Mouse (Mus musculus): ENCODE results near the gene Wapl. TPM values are rescaled to one million over a fixed set of nuclear protein-coding genes. Genes with fewer than 3 reads are reported as not detected.

The Wapl gene
- polyA plus RNA-seq, 1 experiment from 2014 or later = 16.8 TPM

DNA sequence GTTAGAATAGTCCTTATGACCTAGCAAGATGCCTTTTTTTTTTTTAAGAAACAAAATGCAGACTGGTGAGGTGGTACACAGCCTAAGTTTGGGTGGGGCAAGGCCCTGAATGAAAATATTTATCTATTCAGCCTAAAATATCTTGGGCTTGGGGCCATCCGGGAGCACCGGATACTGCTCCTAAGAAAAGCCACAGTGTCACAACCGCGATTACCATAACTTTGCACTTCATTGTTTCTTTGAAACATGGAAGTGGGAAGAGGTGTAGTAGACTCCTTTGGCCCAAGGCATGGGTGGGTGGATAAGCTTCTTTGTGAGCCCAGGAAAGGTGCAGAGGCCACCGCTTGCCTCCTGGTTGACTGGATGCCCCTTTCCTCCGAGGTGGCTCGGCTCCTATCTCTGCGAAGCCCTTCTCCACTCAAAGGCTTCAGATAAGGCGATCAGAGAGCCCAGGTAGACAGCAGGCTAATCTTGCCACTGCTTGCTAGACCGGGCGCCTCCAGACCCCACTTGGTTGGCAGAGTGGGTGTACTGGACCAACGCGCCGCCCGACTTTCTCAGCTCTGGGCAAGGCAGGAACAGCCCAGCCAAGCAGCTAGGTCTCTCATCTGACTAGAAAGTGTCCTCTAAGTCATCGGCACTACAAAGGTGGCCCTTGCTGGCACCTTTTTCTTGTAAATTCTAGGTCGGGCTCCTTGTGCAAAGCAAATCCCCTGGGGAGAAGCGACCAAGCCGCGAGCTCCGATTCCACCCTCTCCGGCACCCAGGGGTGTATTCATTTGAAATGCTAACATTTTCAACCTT, 12.7 kb upstream of the Wapl start:
- H3K4me2 ChIP-seq (replicated peaks) = peak overlapping the region; percentile 91
- H3K27me3 ChIP-seq (ENCODE audit: control insufficient read depth, insufficient read depth, low read length) = peaks cover 43% of the 10 kb centered on the region
- 12% methylated on average over 22 of the region's 22 CpGs for WGBS
- peak overlapping the region; percentile 41 for H3K4me3 ChIP-seq (replicated peaks; ENCODE audit: low read length)
- H3K4me1 ChIP-seq (replicated peaks; ENCODE audit: control insufficient read depth, insufficient read depth, low read length) = peaks cover 11% of the 10 kb centered on the region; the same call in 1 of the 2 replicates
- no peak for DNase-seq (ENCODE audit: low spot score)
- no peak for ATAC-seq (ENCODE audit: low FRiP score)
- no peaks in the 10 kb centered on the region for H3K36me3 ChIP-seq (replicated peaks; ENCODE audit: control insufficient read depth, insufficient read depth)
- H3K27ac ChIP-seq = no peak overlapping the region
- H3K9ac ChIP-seq = peak overlapping the region; percentile 55; the same call in 1 of the 2 replicates
- H3K9me3 ChIP-seq (ENCODE audit: control insufficient read depth, low read length) = no peaks in the 10 kb centered on the region

GRCm38 (mm10) chr14:34661621-34662477, 11.9 kb upstream of the Wapl start:
- H3K36me3 ChIP-seq (replicated peaks; ENCODE audit: control insufficient read depth, insufficient read depth) = no peaks in the 10 kb centered on the region
- H3K27ac ChIP-seq = no peak overlapping the region
- H3K9ac ChIP-seq = peak overlapping the region; percentile 55
- peaks cover 11% of the 10 kb centered on the region; the same call in 1 of the 2 replicates for H3K4me1 ChIP-seq (replicated peaks; ENCODE audit: control insufficient read depth, insufficient read depth, low read length)
- no peak; the same call in 1 of the 2 replicates for ATAC-seq (ENCODE audit: low FRiP score)
- H3K4me3 ChIP-seq (replicated peaks; ENCODE audit: low read length) = peak overlapping the region; percentile 41
- no peaks in the 10 kb centered on the region for H3K9me3 ChIP-seq (ENCODE audit: control insufficient read depth, low read length)
- DNase-seq (ENCODE audit: low spot score) = peak; percentile 34
- H3K4me2 ChIP-seq (replicated peaks) = peak overlapping the region; percentile 91
- H3K27me3 ChIP-seq (ENCODE audit: control insufficient read depth, insufficient read depth, low read length) = peaks cover 43% of the 10 kb centered on the region
- under 1% methylated on average over 39 of the region's 39 CpGs for WGBS

GRCm38 (mm10) chr14:34662478-34662826, 11.3 kb upstream of the Wapl start:
- H3K4me1 ChIP-seq (replicated peaks; ENCODE audit: control insufficient read depth, insufficient read depth, low read length) = peaks cover 11% of the 10 kb centered on the region; the same call in 1 of the 2 replicates
- no peak overlapping the region for H3K27ac ChIP-seq
- H3K9ac ChIP-seq = peak overlapping the region; percentile 55; the same call in 1 of the 2 replicates
- peak overlapping the region; percentile 41 for H3K4me3 ChIP-seq (replicated peaks; ENCODE audit: low read length)
- H3K4me2 ChIP-seq (replicated peaks) = peak overlapping the region; percentile 91
- ATAC-seq (ENCODE audit: low FRiP score) (no peak), DNase-seq (ENCODE audit: low spot score) (no peak)
- 6% methylated on average over 4 of the region's 4 CpGs for WGBS
- H3K36me3 ChIP-seq (replicated peaks; ENCODE audit: control insufficient read depth, insufficient read depth) = no peaks in the 10 kb centered on the region
- H3K9me3 ChIP-seq (ENCODE audit: control insufficient read depth, low read length) = no peaks in the 10 kb centered on the region
- peaks cover 43% of the 10 kb centered on the region for H3K27me3 ChIP-seq (ENCODE audit: control insufficient read depth, insufficient read depth, low read length)

DNA sequence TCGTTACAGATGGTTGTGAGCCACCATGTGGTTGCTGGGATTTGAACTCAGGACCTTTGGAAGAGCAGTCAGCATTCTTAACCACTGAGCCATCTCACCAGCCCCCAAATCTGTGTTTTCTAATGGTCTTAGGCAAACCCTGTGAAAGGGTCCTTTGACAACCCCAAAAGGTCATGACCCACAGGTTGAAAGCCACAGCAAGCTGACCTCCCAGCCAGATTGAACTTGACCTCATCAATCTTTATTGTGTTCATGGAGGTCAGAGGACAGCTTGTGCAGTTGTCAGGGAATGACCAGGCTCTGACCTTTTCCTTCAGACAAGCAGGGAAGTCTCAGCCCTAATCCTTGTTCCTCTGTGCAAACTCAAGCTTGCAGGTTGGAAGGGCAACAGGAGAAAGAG, 10.3 kb upstream of the Wapl start:
- no peak overlapping the region for H3K27ac ChIP-seq
- H3K27me3 ChIP-seq (ENCODE audit: control insufficient read depth, insufficient read depth, low read length) = peaks cover 43% of the 10 kb centered on the region
- ATAC-seq (ENCODE audit: low FRiP score) = no peak
- no peaks in the 10 kb centered on the region for H3K36me3 ChIP-seq (replicated peaks; ENCODE audit: control insufficient read depth, insufficient read depth)
- no peak overlapping the region for H3K4me3 ChIP-seq (replicated peaks; ENCODE audit: low read length)
- no peak overlapping the region for H3K4me2 ChIP-seq (replicated peaks)
- no peaks in the 10 kb centered on the region for H3K9me3 ChIP-seq (ENCODE audit: control insufficient read depth, low read length)
- DNase-seq (ENCODE audit: low spot score) = no peak
- H3K9ac ChIP-seq = no peak overlapping the region
- WGBS = 74% methylated on average over 1 of the region's 1 CpGs
- H3K4me1 ChIP-seq (replicated peaks; ENCODE audit: control insufficient read depth, insufficient read depth, low read length) = peaks cover 11% of the 10 kb centered on the region; the same call in 1 of the 2 replicates

GRCm38 (mm10) chr14:34669082-34669481, 4.6 kb upstream of the Wapl start:
- no peak for DNase-seq (ENCODE audit: low spot score)
- Histone ChIP-seq H3K9me3 (ENCODE audit: control insufficient read depth, low read length) (no peaks in the 10 kb centered on the region), H3K4me3 (replicated peaks; ENCODE audit: low read length) (no peak overlapping the region), H3K27me3 (ENCODE audit: control insufficient read depth, insufficient read depth, low read length) (no peaks in the 10 kb centered on the region), H3K36me3 (replicated peaks; ENCODE audit: control insufficient read depth, insufficient read depth) (no peaks in the 10 kb centered on the region), H3K9ac (no peak overlapping the region), H3K4me1 (replicated peaks; ENCODE audit: control insufficient read depth, insufficient read depth, low read length) (peaks cover 8% of the 10 kb centered on the region), H3K27ac (no peak overlapping the region), H3K4me2 (replicated peaks) (no peak overlapping the region)
- ATAC-seq (ENCODE audit: low FRiP score) = no peak
- WGBS = 67% methylated on average over 3 of the region's 3 CpGs

GRCm38 (mm10) chr14:34670256-34670655, 3.5 kb upstream of the Wapl start:
- Histone ChIP-seq H3K9me3 (ENCODE audit: control insufficient read depth, low read length) (no peaks in the 10 kb centered on the region), H3K36me3 (replicated peaks; ENCODE audit: control insufficient read depth, insufficient read depth) (no peaks in the 10 kb centered on the region), H3K4me2 (replicated peaks) (no peak overlapping the region), H3K27me3 (ENCODE audit: control insufficient read depth, insufficient read depth, low read length) (no peaks in the 10 kb centered on the region), H3K9ac (no peak overlapping the region), H3K27ac (no peak overlapping the region), H3K4me1 (replicated peaks; ENCODE audit: control insufficient read depth, insufficient read depth, low read length) (peaks cover 8% of the 10 kb centered on the region), H3K4me3 (replicated peaks; ENCODE audit: low read length) (no peak overlapping the region)
- ATAC-seq (ENCODE audit: low FRiP score) = no peak
- no peak for DNase-seq (ENCODE audit: low spot score)
- WGBS = 43% methylated on average over 2 of the region's 2 CpGs

DNA sequence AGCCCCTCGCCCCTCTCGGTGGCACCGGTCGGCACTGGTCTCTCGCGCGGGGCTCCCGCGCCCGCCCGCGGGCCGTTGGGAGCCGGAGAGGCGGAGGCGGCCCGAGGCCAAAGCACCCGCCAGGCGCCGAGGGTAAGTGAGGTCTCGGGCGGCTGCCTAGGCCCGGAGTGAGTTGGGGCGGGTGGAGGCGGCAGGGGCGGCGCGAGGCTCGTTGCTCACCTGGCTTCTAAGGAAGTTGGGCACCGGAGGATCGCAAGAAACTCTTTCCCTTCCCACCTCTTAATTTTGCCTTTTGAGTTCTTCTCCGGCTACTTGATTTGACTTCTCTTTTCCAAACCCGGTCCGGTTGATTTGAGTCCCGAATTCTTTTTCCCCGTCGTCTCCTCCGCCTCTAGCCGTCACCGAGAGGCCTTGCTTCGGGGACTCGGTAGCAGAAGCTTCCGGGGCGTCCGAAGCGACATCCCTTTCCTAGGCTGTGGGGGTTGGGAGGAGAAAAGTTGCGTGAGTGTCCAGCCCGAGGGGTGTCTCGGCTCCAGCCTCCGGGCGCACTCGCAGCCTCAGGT, 582 bp downstream of the Wapl start:
- under 1% methylated on average over 52 of the region's 52 CpGs for WGBS
- peak; percentile 43 for ATAC-seq (ENCODE audit: low FRiP score)
- no peaks in the 10 kb centered on the region for H3K9me3 ChIP-seq (ENCODE audit: control insufficient read depth, low read length)
- no peaks in the 10 kb centered on the region for H3K27me3 ChIP-seq (ENCODE audit: control insufficient read depth, insufficient read depth, low read length)
- peak overlapping the region; percentile 90 for H3K27ac ChIP-seq
- H3K4me1 ChIP-seq (replicated peaks; ENCODE audit: control insufficient read depth, insufficient read depth, low read length) = peaks cover 11% of the 10 kb centered on the region
- H3K4me3 ChIP-seq (replicated peaks; ENCODE audit: low read length) = peak overlapping the region; percentile 85
- peaks cover 5% of the 10 kb centered on the region for H3K36me3 ChIP-seq (replicated peaks; ENCODE audit: control insufficient read depth, insufficient read depth)
- H3K9ac ChIP-seq = peak overlapping the region; percentile 81
- peak; percentile 31 for DNase-seq (ENCODE audit: low spot score)
- H3K4me2 ChIP-seq (replicated peaks) = peak overlapping the region; percentile 93

GRCm38 (mm10) chr14:34674932-34675331, 1.2 kb downstream of the Wapl start:
- ATAC-seq (ENCODE audit: low FRiP score) (no peak), DNase-seq (ENCODE audit: low spot score) (no peak)
- no peak overlapping the region for H3K27ac ChIP-seq
- peak overlapping the region; percentile 81 for H3K9ac ChIP-seq
- 33% methylated on average over 9 of the region's 9 CpGs for WGBS
- peak overlapping the region; percentile 93 for H3K4me2 ChIP-seq (replicated peaks)
- peaks cover 11% of the 10 kb centered on the region for H3K4me1 ChIP-seq (replicated peaks; ENCODE audit: control insufficient read depth, insufficient read depth, low read length)
- H3K9me3 ChIP-seq (ENCODE audit: control insufficient read depth, low read length) = no peaks in the 10 kb centered on the region
- peaks cover 5% of the 10 kb centered on the region for H3K36me3 ChIP-seq (replicated peaks; ENCODE audit: control insufficient read depth, insufficient read depth)
- no peaks in the 10 kb centered on the region for H3K27me3 ChIP-seq (ENCODE audit: control insufficient read depth, insufficient read depth, low read length)
- peak overlapping the region; percentile 85 for H3K4me3 ChIP-seq (replicated peaks; ENCODE audit: low read length)

DNA sequence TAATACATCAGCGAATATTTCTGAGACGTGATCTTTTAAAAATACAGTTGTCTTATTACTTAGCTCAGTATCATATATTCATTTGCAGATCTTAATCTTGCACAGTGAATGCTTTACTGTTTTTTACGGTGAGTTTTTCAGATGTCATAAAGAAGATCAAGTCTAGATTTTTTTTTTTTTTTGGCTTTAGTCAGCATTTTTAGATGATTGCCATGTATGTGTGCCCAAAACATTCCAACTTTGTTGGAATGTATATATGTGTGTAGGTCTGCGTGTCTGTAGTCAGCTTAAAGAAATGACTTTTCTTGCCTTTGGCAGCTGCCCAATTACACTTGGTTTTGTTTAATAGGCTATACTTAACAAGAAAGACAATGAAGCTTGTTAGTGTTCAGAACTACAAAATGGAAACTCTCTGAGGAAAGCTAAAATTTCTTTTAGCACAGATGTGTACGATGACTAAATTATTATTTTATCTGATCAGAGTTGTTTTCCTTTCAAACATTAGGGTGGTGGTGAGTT, 1.7 kb downstream of the Wapl start:
- peaks cover 11% of the 10 kb centered on the region for H3K4me1 ChIP-seq (replicated peaks; ENCODE audit: control insufficient read depth, insufficient read depth, low read length)
- DNase-seq (ENCODE audit: low spot score) = no peak
- peak overlapping the region; percentile 85 for H3K4me3 ChIP-seq (replicated peaks; ENCODE audit: low read length)
- H3K27me3 ChIP-seq (ENCODE audit: control insufficient read depth, insufficient read depth, low read length) = no peaks in the 10 kb centered on the region
- 71% methylated on average over 5 of the region's 5 CpGs for WGBS
- no peak overlapping the region for H3K27ac ChIP-seq
- H3K4me2 ChIP-seq (replicated peaks) = peak overlapping the region; percentile 93
- peaks cover 5% of the 10 kb centered on the region for H3K36me3 ChIP-seq (replicated peaks; ENCODE audit: control insufficient read depth, insufficient read depth)
- no peak for ATAC-seq (ENCODE audit: low FRiP score)
- no peaks in the 10 kb centered on the region for H3K9me3 ChIP-seq (ENCODE audit: control insufficient read depth, low read length)
- H3K9ac ChIP-seq = no peak overlapping the region
